Mouse (Mus musculus): ENCODE data around the gene Aasdh. TPM values are rescaled to one million over a fixed set of nuclear protein-coding genes. Genes with fewer than 3 reads are reported as not detected.
A peak's percentile ranks its signal among the peaks of the same experiment; 100 is the strongest.

The Aasdh gene
- total RNA-seq (2015) (17.9 and 20.1 TPM in 2 replicates), total RNA-seq (2017) (27.3 and 35.1 TPM in 2 replicates)

DNA sequence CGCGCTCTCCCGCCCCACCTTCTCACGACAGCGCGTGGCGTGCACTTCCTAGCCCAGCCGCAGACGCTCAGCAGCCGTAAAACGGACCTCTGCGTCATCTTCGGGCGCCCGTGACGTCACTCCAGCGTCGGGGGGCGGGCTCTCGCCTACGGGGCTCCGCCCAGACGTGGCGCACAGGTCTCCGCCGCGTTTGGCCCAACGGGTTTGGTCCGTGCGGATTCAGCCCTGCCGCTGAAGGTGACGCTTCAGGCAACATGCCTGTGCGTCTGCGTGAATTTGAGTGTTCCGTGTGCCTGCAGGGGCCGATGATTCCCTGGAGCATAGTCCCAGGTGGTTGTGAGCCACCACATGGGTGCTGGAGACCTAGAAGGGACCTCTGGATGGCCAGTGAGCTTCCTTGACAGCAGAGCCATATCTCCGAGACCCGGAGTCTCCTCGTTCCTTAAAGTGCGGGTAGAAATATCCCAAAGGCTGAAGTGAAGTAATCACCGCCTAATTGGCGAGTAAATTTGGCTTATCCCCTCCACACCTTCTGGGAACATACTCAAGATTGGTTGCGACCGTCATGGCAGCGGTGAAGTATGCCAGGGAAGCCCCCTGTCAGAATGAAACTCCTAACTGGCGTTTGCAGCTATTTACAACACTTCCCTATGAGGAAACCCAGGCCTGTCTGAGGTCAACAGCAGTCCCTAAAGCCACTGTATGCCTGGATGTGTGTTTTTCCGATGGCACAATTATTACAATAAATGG is at the start of gene Aasdh:
Aasdh (minus strand) TSS at position 110 of the 750 bp plus-strand sequence.
- peak; percentile 94 for ATAC-seq (replicated peaks; ENCODE audit: poor library complexity)

DNA sequence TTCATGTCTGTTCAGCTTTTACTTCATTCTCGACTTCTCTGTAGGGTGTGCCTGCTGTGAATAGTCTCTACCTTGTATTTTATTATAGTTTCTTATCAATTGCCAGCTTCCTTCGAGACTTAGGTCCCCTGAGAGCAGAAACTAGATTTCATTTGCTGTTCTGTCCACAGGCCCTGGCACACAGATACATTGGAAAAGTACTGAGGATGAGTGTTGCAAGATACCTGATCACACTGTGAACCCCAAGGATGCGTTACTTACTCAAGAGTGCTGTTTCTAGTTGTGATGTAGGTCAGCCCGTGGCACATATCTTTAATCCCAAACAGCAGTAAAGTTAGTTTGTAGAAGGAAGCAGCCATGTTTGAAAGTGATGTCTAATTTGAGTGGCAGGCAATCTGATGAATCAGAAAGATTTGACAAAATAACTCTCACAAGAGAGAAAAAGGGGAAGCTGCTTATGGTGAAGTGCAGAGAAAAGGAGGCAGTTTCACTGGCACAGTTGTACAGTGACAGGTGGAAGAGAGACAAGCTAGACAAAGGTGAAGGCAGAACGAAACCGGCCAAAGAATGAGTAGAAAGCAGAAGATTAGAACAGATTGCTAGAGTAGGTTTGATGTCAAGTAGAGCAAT is 49.1 kb upstream of the Aasdh start:
- ATAC-seq (replicated peaks; ENCODE audit: poor library complexity), result no peak

GRCm38 (mm10) chr5:76953794-76954193 is 48.5 kb upstream of the Aasdh start:
- no peak for ATAC-seq (replicated peaks; ENCODE audit: poor library complexity)

GRCm38 (mm10) chr5:76952112-76953040 is 47.1 kb upstream of the Aasdh start:
- ATAC-seq (replicated peaks; ENCODE audit: poor library complexity), result no peak

DNA sequence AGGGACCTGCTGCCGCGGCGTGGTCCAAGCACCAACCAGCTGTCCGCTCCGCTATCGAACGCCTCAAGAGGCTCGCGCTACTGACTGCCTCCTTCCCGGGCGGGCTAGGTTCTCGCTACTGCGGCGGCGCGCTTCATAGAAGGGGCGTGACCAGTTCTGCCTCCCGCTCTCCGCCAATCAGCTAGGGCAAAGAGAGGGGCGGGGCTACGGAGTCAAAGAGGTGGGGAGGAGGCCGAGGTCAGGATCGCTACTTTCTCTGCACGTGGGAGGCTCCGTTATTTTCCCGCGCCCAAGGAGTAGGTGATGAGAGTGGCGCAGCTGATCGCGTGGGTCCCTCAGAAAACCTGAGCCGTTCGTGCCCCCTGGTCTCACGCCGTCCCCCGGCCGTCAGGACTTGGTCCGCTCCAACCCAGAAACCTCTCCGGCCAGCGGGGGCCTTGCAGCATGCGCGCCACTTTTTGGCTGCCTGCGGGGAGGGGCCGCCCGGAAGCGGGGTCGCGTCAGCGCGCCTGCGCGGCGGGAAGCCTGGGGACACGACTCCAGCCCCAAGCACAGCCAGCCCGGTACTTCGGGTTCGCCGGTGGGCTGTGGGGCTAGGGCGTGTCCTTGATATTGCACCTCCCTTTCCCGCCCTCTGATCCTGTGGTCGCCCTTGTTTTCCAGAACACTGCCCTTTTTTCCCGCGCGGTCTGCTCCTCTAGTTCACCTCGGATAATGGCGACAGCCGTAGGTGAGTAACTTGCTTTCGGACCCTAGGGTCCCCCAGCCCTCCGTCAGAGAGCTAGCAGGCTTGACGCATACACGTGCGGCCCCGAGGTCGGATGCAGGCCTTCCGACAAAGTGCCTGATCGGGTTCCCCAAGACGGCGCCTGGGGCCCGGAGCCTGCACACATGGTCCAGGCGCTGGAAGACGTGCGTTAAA is 46.1 kb upstream of the Aasdh start, which contains the start of the genes Paics and Ppat:
Paics (plus strand) TSS at position 202 of the 922 bp plus-strand sequence.
Ppat (minus strand) TSS at position 473 of the 922 bp plus-strand sequence.
- peak; percentile 82 for ATAC-seq (replicated peaks; ENCODE audit: poor library complexity)

DNA sequence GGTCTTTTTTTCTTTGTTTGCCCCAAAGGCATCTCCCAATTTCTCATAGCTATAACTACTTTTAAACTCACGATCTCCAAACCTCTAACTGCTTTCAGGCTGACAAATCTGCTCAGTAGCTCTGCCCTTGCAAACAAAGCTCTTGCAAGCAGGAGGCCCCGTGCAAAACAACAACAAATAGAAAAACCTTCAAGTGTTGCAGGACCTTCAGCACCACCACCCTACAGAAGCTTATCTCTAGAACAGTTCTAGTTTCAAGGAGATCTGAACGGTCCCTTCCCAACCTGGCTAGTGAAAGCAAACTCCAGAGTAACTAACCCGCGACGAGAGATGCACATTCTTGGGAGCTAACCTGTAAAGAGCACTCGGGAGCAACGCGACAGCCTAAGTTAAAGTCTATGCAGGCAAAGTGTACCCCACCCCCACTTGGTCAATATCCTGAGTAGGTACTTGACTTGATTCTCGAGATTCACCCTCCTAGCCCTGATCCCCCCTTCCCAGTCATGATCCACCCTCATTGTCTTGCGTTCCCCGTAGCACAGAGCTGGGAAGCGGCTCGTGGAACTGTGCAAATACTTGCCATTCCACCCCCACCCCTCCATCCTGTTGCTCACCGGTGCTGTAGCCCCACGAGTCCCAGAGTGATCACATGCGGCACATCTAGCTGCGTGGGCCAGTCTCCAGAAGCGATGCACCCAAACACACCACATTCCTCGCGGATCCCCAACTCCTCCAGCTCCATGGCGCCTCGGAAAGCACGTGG is 45.2 kb upstream of the Aasdh start:
- no peak for ATAC-seq (replicated peaks; ENCODE audit: poor library complexity)

- ATAC-seq (replicated peaks; ENCODE audit: poor library complexity), result no peak
These were observed 42.4 kb upstream of the Aasdh start for GRCm38 (mm10) chr5:76947758-76948157.

DNA sequence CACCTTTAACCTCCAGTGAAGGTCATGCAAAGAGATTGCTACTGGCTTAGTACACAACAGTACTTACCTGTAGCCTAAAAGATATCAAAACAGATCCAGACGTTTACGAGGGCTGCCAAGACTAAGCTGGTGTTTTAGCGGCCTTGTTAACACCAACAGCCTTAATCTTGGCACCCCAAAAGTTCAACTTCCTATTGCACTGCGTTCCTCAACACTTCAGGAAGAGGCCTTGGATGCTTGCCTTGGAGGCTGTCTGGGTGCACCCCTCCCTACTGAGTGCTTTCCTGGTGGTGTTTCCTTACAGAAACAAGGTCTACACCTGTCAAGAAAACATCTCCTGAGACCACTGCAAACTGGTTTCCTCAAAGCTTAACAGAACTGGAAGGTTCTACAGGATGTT is 41.8 kb upstream of the Aasdh start:
- no peak for ATAC-seq (replicated peaks; ENCODE audit: poor library complexity)

DNA sequence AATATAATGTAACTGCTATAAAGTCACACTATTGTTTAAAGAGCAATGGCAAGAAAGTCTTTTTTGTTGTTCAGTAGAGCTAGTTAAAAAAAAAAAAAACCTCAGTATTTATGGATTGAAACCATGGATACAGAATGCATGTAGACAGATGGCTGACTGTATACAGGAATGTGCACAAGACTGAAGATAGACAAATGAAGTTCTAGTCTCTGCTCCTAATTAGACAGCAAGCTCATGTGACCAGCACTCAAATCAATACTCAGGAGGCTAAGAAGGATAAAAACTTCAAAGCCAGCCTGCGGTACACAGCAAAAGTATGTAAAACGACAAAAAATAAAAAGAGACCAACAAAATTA is 40.3 kb upstream of the Aasdh start:
- ATAC-seq (replicated peaks; ENCODE audit: poor library complexity), result no peak

DNA sequence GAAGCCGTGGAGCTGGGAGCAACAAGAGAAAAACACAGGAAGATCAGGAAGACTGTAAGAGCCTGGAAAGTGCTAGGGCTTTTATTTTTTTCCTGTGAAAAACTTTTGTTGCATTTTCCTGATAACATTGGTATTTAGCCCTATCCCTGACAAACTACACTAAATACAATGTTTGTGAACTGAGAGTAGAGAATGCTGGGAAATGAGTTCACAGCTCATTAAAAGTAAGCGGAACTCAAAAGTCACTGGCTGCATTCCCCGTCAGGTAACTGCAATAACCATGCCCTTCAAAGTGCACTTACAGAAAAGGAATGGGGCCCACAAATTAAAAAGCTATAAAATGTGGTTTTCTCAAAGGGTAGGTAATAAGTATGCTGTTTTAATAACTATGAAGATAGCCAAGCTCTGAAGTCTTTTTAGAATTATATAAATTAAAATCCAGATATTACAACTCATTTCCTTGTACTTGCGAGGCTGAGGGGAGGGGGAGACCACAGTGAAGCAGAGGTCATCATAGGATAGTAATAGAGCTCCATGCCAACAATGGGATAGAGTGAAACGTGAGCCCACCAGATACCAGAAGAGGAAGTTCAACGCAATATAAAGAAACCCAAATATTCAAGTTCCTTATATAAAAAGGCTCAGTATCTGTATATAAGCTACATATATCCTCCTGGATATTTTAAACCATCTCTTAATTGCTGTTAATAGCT is 39.8 kb upstream of the Aasdh start:
- no peak for ATAC-seq (replicated peaks; ENCODE audit: poor library complexity)

DNA sequence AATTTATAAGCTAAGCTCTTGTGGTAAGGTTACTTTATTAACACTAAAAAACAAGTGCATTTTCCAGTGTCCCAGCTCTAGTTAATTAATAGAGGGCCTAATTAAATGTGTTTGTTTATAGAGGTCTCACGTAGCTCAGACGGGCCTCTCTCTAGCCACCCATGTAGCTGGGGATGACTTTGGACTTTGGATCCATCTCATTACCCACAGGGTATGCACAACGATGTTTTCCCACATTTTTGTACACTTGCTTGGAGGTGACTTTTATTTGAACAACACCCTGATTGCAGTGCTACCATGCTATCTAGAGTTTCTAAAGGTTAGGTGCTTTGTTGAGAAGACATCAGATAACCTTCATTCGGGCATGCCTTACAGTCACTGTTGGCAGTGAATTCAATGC is 37.2 kb upstream of the Aasdh start:
- no peak for ATAC-seq (replicated peaks; ENCODE audit: poor library complexity)

- no peak for ATAC-seq (replicated peaks; ENCODE audit: poor library complexity)
These were observed 36.7 kb upstream of the Aasdh start for GRCm38 (mm10) chr5:76941975-76942374.

- ATAC-seq (replicated peaks; ENCODE audit: poor library complexity), result no peak
These were observed 34.4 kb upstream of the Aasdh start for GRCm38 (mm10) chr5:76939717-76940116.

GRCm38 (mm10) chr5:76929180-76929877 is 24.0 kb upstream of the Aasdh start:
- peak; percentile 87 for ATAC-seq (replicated peaks; ENCODE audit: poor library complexity)

- peak; percentile 72 for ATAC-seq (replicated peaks; ENCODE audit: poor library complexity)
These were observed 23.0 kb upstream of the Aasdh start for GRCm38 (mm10) chr5:76928124-76928832.

DNA sequence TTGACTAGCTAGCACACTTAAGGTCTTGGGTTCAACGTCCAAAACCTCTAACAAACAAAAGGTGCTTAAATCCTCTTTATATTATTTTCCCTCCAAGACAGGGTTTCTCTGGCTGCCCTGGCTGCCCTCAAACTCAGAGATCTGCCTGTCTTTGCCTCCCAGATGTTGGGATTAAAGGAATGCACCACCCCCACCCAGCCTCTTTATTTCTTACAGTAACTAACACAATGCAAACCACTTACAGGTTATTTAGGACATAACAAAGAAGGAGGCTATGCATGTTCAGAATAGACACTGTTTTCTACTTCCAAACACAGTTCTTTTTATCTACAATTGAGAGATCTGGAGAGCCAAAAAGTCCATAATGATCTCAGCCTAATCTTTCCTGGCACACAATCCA is 19.0 kb upstream of the Aasdh start:
- ATAC-seq (replicated peaks; ENCODE audit: poor library complexity), result no peak

GRCm38 (mm10) chr5:76923428-76923827 is 18.1 kb upstream of the Aasdh start:
- no peak for ATAC-seq (replicated peaks; ENCODE audit: poor library complexity)

GRCm38 (mm10) chr5:76922833-76923232 is 17.5 kb upstream of the Aasdh start:
- ATAC-seq (replicated peaks; ENCODE audit: poor library complexity), result no peak
